Mouse (Mus musculus) yolk sac, embryonic 10.5 days (tissue): ENCODE data around the gene Capg.
A peak's percentile ranks its signal among the peaks of the same experiment; 100 is the strongest.

Source experiments
- DNase-seq: peaks from one replicate; pipeline ENCODE4 v3.0.0-alpha.2; 2017; ENCODE audit warnings: low spot score

Capg gene

DNA sequence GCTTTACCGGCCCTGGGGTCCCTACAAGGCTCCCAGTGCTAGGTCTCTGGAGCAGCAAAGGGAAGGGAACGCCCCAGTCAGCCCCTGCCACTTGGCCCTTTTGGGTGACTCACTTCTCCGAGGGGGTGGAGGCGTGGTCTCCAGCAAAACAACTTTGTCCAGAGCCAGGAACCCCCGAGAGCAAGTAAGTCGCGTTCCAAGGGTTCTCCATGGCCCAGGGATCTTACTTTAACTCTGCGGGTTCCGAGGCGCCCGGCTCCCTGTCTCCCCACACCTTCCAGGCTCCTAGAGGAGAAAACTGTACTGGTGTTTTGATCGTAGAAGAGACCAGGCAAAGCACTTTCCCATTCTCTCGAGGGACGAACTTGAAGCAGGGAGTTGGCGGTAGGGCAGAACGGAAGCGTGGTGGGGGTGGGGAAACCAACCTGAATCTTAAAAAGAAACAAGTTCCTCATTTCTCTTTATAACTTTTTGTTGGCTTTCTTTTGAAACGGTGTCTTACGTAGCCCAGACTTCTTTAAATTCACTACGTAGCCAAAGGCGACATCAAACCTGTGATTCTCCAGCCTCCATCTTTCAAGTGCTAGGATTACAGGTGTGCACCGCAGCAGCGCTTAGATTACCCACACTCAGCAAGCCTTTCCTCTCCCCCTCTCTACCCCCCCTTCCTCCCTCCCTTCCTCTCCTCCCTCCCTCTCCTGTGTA lies at the start of gene Capg:
Gene Capg, plus strand, starts transcription at position 109 of the 705 bp plus-strand sequence.
- peak; percentile 42 for DNase-seq

GRCm38 (mm10) chr6:72498950-72499349 lies 45.2 kb upstream of the Capg start:
- DNase-seq, result no peak

DNA sequence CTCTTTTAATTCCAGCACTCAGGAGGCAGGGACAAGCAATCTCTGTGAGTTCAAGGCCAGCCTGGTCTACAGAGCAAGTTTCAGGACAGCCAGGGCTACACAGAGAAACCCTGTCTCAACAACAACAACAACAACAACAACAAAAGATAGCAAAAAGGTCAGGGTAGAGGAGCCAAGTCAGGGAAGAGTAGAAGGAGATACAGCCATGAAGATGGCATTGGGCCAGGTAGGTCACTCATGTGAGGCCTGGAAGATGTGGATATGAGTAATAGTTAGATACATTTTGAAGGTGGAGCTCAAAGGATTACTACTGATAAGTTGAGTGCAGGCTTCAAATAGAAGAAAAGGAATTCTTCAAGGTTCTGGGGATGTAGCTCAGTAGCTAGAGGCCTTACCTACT lies 40.9 kb upstream of the Capg start:
- DNase-seq, result no peak

- no peak for DNase-seq
Measured at GRCm38 (mm10) chr6:72503939-72504338, 40.3 kb upstream of the Capg start.

GRCm38 (mm10) chr6:72506104-72506503 lies 38.1 kb upstream of the Capg start:
- no peak for DNase-seq

DNA sequence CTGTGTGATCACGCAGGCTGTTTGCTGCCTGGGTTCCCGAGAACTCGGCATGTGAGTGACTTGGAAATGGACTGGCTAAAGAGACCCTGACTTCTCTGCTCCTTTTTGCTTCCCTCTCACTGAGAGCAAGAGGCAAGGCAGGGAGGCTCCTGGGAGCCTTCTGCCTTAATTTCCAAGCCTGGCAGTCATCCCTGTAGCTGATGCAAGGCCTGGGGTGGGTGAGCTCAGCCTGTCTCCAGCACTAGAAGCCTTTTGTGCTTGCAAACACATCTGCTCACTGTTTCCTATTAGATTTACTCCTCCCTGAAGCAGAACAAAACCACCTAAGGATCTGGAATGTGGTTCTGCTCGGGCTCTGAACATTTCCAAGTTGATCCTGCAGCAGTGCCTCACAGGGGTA lies 35.6 kb upstream of the Capg start:
- no peak for DNase-seq

DNA sequence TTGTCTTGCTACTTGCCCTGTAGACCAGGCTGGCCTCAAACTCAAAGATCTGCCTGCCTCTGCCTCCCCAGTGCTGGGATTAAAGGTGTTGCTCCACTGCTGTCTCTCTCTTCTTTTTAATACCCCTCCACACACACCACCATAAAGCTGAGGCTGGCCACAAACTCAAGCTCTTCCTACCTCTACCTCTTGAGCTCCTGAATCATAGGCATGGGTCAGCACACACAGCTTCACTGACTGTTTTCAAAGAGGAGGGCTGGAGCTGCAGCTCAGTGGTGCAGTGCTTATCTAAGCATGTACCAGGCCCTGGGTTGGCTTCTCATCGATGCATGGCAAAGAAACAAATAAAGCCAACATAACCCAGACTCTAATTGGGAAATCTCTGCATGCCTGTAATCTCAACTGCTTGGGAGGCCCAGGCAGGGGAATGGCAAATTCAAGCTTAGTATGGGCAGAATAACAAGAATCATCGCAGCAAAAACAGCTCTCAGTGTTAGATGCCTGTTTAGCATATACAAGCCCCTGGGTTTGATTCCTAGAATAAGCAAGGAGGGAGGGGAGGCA lies 34.2 kb upstream of the Capg start:
- DNase-seq, result no peak

DNA sequence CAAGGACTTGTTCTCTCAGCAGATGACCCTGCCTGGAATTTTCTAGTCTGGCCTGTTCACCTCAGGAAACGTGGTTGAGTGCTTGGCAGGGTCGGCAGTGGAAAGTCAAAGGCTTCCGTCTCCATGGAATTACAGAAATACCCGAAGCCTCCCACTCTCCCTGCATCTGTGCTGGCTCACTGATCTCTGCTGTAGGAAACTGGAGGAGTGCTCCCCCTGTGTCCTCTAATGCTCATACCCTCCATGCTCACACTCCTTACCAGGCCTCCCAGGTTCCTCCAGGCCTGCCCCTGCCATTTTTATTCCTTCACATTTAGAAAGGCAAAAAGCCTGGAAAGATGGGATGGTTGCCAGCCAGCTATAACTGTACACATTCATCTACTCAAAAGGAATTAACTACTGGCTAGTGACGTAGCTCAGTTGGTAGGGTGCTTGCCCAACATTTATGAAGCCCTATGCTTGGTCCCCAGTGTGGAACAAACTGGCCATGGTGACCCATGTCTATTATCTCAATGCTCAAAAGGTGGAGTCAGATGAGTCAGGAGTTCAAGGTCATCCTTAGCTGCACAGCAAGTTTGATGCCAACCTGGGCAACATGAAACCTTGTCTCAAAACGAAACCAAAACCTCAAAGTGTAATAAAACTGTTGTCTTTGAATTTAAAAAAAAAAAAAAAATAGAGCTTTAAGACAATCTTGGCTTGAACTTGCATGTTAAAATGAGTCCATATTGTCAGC lies 33.3 kb upstream of the Capg start:
- DNase-seq, result no peak

- DNase-seq, result peak; percentile 86
Measured at GRCm38 (mm10) chr6:72512386-72513070, 31.7 kb upstream of the Capg start.

DNA sequence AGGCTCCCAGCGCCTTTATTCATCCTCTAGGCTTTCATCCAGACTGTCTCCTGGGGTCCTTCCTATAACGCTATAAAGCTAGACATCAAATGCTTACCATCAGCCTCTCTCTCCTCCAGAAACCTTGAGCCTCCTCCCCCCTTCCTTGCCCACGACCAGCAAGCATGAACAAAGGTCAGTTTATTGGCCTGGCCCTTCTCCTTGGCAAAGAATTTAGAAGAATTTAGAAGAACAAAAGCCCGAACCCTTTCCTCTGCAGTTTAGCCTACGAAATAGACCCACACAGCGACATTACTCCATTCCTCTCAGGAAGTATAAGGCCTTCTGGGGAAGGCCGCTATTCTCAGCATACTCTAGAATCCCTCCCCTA lies 31.1 kb upstream of the Capg start:
- no peak for DNase-seq

GRCm38 (mm10) chr6:72515644-72516043 lies 28.5 kb upstream of the Capg start:
- no peak for DNase-seq

- DNase-seq, result no peak
Measured at GRCm38 (mm10) chr6:72518842-72519241, 25.3 kb upstream of the Capg start.

DNA sequence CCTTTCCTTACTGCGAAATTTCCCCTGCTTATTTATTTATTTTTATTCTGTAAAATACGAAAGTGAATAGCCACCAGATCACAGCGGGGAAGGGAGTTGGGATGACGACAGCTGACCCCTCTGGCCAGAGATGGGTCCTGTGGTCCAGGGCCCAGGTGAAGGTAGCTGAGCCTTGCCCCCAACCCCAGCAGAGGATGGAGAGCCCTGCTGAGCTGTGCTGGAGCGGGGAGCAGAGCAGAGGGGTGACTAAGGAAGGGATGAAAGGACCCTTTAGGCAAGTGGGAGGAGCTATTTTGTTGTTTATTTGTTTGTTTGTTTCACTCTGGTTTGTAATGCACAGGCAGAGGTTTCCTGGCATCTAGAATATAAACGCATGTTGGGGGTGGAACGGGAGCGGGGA lies 24.9 kb upstream of the Capg start:
- DNase-seq, result no peak

- DNase-seq, result peak; percentile 18
Measured at GRCm38 (mm10) chr6:72519892-72520663, 24.1 kb upstream of the Capg start.

- no peak for DNase-seq
Measured at GRCm38 (mm10) chr6:72520904-72521303, 23.3 kb upstream of the Capg start.

GRCm38 (mm10) chr6:72521607-72522006 lies 22.6 kb upstream of the Capg start, which contains the start of gene Sh2d6:
Gene Sh2d6, minus strand, starts transcription at chr6:72521707.
- DNase-seq, result no peak

DNA sequence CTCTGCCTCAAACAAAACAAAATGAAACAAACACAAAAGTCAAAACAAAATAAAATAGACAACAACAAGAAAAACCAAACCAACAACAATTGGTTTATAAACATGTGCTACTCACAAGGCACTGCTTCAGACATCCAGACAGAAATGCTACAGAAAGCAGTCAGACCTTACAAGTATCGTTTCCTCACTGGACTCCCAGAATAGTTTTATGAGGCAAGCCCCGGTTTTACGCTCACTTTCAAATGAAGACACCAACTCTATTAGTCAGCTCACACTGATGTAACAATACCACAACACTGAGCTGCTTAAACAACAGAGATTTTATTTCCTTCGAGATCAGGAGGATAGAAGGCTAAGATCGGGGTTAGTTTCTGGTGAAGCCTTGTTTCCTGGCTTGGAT lies 21.9 kb upstream of the Capg start:
- no peak for DNase-seq

DNA sequence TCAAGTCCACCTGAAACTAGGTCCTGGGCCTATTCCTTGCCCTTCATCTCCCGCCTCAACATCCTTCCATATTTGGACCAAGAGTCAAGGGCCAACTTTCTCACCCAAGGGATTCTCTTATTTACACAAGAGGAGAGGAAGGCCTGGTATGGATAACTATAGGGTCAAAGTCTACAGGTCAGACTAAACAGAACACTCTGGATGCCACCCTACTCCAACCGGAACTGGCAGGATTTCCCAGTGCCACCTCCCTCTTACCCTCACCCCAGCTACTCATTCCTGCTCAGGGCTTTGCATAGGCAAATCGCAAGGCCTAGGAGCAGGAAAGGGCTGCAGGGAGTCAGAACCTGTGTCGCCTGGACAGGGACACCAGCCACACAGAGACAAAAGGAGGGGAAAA lies 21.0 kb upstream of the Capg start:
- DNase-seq, result peak; percentile 16

GRCm38 (mm10) chr6:72524160-72524559 lies 20.0 kb upstream of the Capg start:
- DNase-seq, result no peak

DNA sequence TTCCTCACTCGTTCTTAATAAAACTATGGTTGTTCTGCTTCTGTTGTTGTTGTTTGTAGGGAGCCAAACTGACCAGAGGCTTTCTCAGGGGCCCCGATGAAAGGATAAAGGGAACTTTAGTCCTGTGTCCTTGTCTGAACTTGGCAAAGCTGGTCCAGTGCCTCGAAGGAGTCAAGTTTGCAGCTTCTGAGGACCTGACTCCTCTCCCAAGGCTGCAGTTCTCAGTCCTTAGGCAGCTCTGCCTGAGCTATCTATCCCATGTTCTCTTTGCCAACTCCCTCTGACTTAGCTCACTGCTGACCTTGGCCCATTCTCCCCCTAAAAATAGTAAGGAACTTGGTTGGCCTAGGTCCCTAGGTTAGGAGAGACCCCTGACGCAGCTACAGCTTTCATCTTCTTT lies 17.1 kb upstream of the Capg start:
- DNase-seq, result no peak

- DNase-seq, result no peak
Measured at GRCm38 (mm10) chr6:72528410-72529151, 15.6 kb upstream of the Capg start.
